Mouse (Mus musculus) spleen, postnatal 10 days (tissue): ENCODE measurements around the gene Fis1.

Experiments
- DNase-seq, 2 experiments: peaks; one replicate each; pipeline ENCODE4 v3.0.0; 2021 to 2022; ENCODE audit warnings: low spot score in 2 of 2

Fis1 gene

DNA sequence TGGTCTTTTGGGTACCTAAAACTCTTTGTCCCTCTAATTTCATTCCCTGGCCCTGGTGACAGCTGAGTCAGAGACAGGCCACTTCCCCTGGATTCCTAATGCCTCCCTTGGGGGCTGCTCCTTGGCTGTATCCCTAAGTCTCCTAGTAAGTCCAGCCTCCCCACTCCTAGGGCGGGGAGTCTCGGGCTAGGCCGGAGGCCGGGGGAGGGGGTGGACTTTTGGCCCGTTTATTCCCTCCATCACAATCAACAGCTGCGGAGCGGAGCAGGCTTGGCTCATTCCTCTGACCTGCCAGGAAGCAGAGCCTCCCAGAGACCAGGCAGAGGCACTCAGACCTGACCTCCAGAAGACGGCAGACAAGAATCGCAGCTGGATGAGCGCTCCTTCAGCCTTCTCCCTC, 14.5 kb downstream of the Fis1 start:
- DNase-seq = peak in 1 of 2 experiments; percentile 29

- peak; percentile 72 to 87 for DNase-seq
Observed at GRCm38 (mm10) chr5:136970703-136971102, 17.6 kb downstream of the Fis1 start.

DNA sequence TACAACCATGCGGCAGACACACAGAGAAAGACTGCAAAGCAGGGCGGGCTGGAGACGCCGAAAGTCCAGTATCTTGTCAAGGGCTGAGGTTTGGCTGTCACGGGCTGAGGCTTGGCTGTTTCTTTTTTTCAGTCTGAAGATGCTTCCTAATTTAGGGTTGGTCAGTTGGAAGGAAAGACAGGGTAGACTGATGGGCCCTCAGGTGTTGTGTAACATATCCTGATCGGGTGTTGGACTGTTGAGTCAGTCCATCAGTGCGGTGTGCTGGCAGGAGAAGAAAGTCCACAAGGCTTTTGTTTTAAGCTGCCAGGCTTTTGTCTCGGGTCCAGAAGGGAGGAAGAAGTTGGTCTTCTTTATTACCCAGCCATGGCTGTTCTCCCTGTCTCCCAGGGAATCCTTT, 20.6 kb downstream of the Fis1 start:
- DNase-seq = no peak

DNA sequence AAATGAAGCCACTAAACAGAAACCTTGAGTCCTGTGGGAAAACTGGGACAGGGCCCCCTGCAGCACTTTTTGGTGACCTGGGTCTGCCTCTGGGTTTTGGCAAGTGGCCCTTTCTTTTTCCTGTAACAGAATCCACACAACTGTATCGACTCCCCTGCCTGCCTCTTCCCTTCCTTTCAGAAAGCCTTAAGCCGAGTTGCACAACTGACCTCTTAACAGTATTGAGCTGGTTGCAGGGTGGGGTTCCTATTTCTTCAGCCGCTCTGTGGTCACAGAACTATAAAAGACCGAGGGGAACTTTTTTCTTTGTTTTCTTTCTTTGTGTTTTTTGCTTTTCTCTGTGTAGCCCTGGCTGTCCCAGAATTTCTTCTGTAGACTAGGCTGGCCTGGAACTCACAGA, 24.7 kb downstream of the Fis1 start:
- DNase-seq = no peak

GRCm38 (mm10) chr5:136979762-136980161, 26.7 kb downstream of the Fis1 start:
- DNase-seq = no peak

- no peak for DNase-seq
Observed at GRCm38 (mm10) chr5:136980974-136981373, 27.9 kb downstream of the Fis1 start.

DNA sequence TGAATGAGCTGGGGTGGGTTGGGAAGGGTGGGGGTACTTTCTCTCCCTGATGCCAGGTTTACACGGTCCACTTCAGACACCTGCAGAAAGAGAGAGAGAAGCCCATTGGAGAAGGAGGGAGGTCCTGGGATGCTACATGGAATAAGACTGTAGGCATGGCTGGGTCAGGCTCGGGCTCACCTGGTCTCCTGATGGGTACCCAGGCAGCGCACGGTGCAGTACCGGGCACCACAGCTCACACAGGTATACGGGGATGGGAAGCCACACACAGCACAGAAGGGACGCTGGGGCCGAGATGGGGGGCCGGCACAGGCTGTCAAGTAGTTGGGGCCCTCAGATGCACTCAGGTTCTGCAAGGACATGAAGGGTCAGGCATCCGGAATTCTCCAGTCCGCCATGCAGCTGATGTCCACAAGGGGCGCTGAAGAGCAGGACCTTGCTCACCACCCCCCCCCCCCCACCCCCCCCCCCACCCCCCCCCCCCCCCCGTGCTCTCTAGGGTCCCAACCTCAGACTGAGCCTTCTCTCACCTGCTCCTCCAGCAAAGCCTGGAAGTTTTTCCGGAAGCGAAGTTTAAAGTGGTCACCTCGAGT, 29.4 kb downstream of the Fis1 start:
- DNase-seq = peak in 1 of 2 experiments; percentile 78

- DNase-seq = no peak
Observed at GRCm38 (mm10) chr5:136984828-136985227, 31.8 kb downstream of the Fis1 start.

DNA sequence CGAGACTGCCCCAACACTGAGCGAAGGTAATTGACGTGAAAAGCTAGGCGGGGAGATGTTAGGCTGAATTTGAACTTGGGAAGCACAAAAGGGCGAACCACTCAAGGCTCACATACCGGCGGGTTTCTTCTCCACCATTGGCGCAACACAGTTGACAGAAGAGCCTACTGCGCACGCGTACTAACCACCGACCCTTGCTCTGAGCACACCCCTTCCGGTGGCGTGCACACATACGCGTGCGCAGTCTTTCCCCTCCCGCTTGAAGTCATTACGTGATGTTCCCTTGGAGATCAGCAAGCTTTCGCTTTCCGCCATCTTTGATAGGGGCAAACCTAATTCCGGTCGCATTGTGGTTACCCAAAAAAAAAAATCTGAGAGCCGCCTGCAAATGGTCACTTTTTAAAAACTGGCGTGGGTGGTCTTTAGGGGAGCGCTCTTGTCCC, 33.6 kb downstream of the Fis1 start, which contains the start of gene Plod3:
Plod3 (plus strand) TSS at position 325 of the 443 bp plus-strand sequence.
- DNase-seq = peak in 1 of 2 experiments; percentile 98

DNA sequence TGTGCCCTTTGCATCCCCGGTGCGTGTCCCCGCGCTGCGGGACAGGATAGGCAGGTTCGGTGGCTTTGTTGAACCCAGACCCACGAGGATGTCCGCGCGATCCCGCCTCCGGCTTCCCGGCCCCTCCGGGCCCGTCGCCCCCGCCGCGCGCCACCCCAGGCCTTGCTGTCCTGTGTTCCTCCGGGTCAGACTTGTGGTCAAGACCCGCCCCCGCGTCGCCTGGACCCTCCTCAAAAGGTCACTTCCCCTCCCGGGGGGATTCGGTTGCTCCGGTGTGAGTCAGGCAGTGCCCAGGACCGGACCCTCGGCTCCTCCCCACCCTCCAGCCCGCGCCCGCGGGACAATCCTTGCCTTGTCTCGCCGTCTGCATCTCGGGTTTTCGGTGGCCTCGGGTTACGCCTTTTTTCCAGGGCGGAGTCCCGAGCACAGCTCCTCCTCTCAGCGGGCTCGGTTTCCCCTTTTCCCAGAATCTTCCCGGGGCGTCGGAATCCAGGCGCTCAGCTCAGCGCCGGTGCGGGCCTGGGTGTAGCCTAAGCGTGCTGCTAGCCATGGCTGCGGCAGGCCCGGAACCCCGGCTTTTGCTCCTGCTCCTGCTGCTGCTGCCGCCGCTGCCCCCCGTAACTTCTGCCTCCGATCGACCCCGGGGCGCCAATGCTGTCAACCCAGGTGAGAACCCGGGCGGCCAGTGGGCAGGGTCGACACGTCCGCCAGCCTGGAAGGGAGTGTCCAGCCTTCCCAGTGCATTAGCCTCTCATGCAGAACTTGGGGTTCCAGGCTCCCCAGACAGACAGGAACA, 34.3 kb downstream of the Fis1 start:
- peak; percentile 67 to 82 for DNase-seq

GRCm38 (mm10) chr5:136987934-136988271, 34.8 kb downstream of the Fis1 start, which contains the start of gene Znhit1:
Gene Znhit1, minus strand, starts transcription at chr5:136988021.
- no peak for DNase-seq

- peak in 1 of 2 experiments; percentile 40 for DNase-seq
Observed at GRCm38 (mm10) chr5:136988420-136988819, 35.3 kb downstream of the Fis1 start.

GRCm38 (mm10) chr5:136989801-136990200, 36.7 kb downstream of the Fis1 start:
- no peak for DNase-seq

DNA sequence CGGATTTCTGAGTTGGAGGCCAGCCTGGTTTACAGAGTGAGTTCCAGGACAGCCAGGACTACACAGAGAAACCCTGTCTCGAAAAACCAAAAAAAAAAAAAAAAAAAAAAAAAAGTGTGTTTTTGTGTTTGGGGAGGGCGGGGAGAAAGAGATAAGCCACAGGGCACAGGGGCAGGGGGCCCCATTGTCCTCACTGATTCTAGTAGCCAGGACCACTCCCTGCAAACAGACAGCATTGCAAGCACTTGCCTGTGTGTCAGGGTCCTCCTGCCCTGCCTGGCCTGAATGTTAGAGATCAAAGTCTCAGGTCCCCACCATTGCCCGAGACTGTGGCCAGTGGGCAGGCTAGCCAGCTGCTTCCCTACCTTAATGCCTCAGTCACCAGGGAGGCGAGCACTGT, 46.4 kb downstream of the Fis1 start:
- DNase-seq = no peak

GRCm38 (mm10) chr5:137000612-137001011, 47.5 kb downstream of the Fis1 start:
- DNase-seq = no peak

- no peak for DNase-seq
Observed at GRCm38 (mm10) chr5:137007276-137007675, 54.2 kb downstream of the Fis1 start.

GRCm38 (mm10) chr5:137009988-137010387, 56.9 kb downstream of the Fis1 start:
- DNase-seq = peak in 1 of 2 experiments; percentile 68

GRCm38 (mm10) chr5:137012401-137012950, 59.4 kb downstream of the Fis1 start:
- DNase-seq = no peak
